Mouse (Mus musculus): ENCODE results near the gene Exo1. TPM values are rescaled to one million over a fixed set of nuclear protein-coding genes. Genes with fewer than 3 reads are reported as not detected.

The Exo1 gene
- polyA plus RNA-seq (2014; fragmentation: Illumina TruSeq; extraction: RNeasy Lipid Tissue Mini Kit (QIAGEN cat#74804)) = 13.5 TPM

DNA sequence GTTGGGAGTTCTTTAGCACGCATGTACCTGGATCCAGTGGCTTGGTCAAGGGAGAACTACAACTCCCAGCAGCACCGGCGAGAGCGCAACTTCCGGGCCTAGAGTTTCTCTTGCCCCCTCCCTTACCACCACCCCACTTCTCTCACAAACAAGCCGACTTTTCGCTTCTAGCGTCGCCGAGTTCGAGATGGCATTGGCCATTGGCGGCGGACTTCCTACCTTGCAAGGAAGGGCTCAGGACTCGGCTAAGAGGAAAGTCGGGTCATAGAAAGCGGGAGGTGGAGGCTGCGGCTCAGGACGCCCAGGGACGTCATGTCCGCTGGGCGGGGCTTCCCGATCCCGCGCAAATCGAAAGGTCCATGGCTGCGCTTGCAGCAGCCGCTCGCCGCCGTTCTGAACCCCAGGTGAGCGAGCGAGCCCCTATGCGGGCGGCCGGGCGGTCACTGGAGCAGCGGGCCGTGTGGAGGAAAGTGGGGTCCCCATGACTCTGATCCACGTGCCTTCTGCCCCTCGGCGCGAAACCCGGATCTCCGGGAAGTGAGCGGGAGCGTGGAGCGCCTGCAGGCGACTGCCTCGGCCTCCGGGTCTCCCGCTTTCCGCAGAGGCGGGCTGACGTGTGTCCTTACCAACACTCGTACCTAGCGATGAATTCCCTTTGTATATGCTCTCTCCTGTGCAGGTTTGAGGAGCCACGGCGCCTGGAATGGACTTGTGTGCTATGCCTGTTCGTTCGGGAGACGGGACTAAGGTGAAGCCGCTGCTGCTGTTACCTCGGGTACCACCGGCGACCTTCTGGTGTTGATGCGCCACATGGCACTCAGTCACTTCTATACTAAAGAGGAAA, at the start of gene Exo1:
Exo1 (plus strand) TSS at position 129 of the 844 bp plus-strand sequence.

DNA sequence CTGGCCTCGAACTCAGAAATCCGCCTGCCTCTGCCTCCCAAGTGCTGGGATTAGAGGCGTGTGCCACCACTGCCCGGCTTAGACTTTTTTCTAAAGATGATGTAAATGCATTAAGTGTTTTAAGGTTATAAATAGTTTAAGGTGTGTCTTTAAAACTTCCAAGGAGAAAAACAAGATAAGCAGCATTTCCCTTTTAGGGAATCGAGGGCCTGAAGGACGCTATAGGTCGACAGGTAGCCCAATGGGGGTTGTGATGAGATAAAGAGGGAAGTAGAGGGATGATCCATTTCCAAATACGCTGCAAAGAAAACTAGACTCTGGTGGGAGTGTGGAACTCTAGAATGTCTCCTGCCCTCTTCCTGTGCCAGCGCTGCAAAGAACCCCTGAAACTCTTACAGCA, 39.6 kb downstream of the Exo1 start, which contains the start of gene Gm38100:
Gm38100 (plus strand) TSS at position 301 of the 400 bp plus-strand sequence.

Other genes starting within 250 kb of the Exo1 start
- gene Opn3, start 187.8 kb upstream of the Exo1 start, polyA plus RNA-seq (2014; fragmentation: Illumina TruSeq; extraction: RNeasy Lipid Tissue Mini Kit (QIAGEN cat#74804)) = 6.2 TPM
- 34.4 TPM for gene Chml, start 187.7 kb upstream of the Exo1 start, polyA plus RNA-seq (2014; fragmentation: Illumina TruSeq; extraction: RNeasy Lipid Tissue Mini Kit (QIAGEN cat#74804))
- gene Wdr64, start 182.0 kb upstream of the Exo1 start, polyA plus RNA-seq (2014; fragmentation: Illumina TruSeq; extraction: RNeasy Lipid Tissue Mini Kit (QIAGEN cat#74804)) = not detected
- gene Gm38100, start 39.7 kb downstream of the Exo1 start, polyA plus RNA-seq (2014; fragmentation: Illumina TruSeq; extraction: RNeasy Lipid Tissue Mini Kit (QIAGEN cat#74804)) = not detected
- not detected for gene Rbm8a2, start 98.5 kb downstream of the Exo1 start, polyA plus RNA-seq (2014; fragmentation: Illumina TruSeq; extraction: RNeasy Lipid Tissue Mini Kit (QIAGEN cat#74804))

Data from ovary, adult 10 weeks (tissue).